Mouse (Mus musculus): ENCODE measurements around the gene Spryd3.

- TF ChIP-seq CTCF (IDR thresholded peaks at IDR 0.05 in 2 of 3, conservative IDR thresholded peaks at IDR 0.05 in 1 of 3; ENCODE audit: control insufficient read depth in 1 of 3, insufficient read depth in 1 of 3, low read depth in 2 of 3, low read length in 3 of 3, poor library complexity in 1 of 3, severe bottlenecking in 1 of 3): no peak
- TF ChIP-seq MYC (IDR thresholded peaks at IDR 0.05; ENCODE audit: low read depth, low read length): no peak
- no peak for TF ChIP-seq MXI1 (IDR thresholded peaks at IDR 0.05; ENCODE audit: low read depth, low read length)
Measured at GRCm38 (mm10) chr15:102167620-102168021, 31.6 kb upstream of the Spryd3 start.
